Mouse (Mus musculus): ENCODE measurements around the gene Anp32a.

Gene Anp32a

GRCm38 (mm10) chr9:62341123-62341486, at the start of gene Anp32a:
Gene Anp32a (plus strand): TSS chr9:62341293.
- peak; percentile 95 for DNase-seq (ENCODE audit: low spot score)

- DNase-seq (ENCODE audit: low spot score), result peak; percentile 89
Measured at GRCm38 (mm10) chr9:62295006-62295698, 45.9 kb upstream of the Anp32a start.

- no peak for DNase-seq (ENCODE audit: low spot score)
Measured at GRCm38 (mm10) chr9:62296891-62297290, 44.2 kb upstream of the Anp32a start.

GRCm38 (mm10) chr9:62315556-62315955, 25.5 kb upstream of the Anp32a start:
- peak; percentile 17 for DNase-seq (ENCODE audit: low spot score)

- DNase-seq (ENCODE audit: low spot score), result no peak
Measured at GRCm38 (mm10) chr9:62318729-62319128, 22.4 kb upstream of the Anp32a start.

GRCm38 (mm10) chr9:62323816-62324215, 17.3 kb upstream of the Anp32a start:
- no peak for DNase-seq (ENCODE audit: low spot score)

- DNase-seq (ENCODE audit: low spot score), result no peak
Measured at GRCm38 (mm10) chr9:62325965-62326364, 15.1 kb upstream of the Anp32a start.

GRCm38 (mm10) chr9:62334298-62334825, 6.7 kb upstream of the Anp32a start:
- no peak for DNase-seq (ENCODE audit: low spot score)

- DNase-seq (ENCODE audit: low spot score), result no peak
Measured at GRCm38 (mm10) chr9:62335396-62335795, 5.7 kb upstream of the Anp32a start.

- DNase-seq (ENCODE audit: low spot score), result no peak
Measured at GRCm38 (mm10) chr9:62337924-62338635, 3.0 kb upstream of the Anp32a start.

- no peak for DNase-seq (ENCODE audit: low spot score)
Measured at GRCm38 (mm10) chr9:62338636-62339191, 2.4 kb upstream of the Anp32a start.

- no peak for DNase-seq (ENCODE audit: low spot score)
Measured at GRCm38 (mm10) chr9:62340301-62341122, 581 bp upstream of the Anp32a start.

GRCm38 (mm10) chr9:62341701-62342440, 778 bp downstream of the Anp32a start:
- DNase-seq (ENCODE audit: low spot score), result no peak

GRCm38 (mm10) chr9:62342441-62343191, 1.5 kb downstream of the Anp32a start:
- DNase-seq (ENCODE audit: low spot score), result peak; percentile 68

GRCm38 (mm10) chr9:62343192-62343903, 2.3 kb downstream of the Anp32a start:
- peak; percentile 76 for DNase-seq (ENCODE audit: low spot score)

- peak; percentile 47 for DNase-seq (ENCODE audit: low spot score)
Measured at GRCm38 (mm10) chr9:62343904-62344491, 2.9 kb downstream of the Anp32a start.

- peak; percentile 51 for DNase-seq (ENCODE audit: low spot score)
Measured at GRCm38 (mm10) chr9:62344545-62344944, 3.5 kb downstream of the Anp32a start.

GRCm38 (mm10) chr9:62345081-62345481, 4.0 kb downstream of the Anp32a start:
- DNase-seq (ENCODE audit: low spot score), result peak; percentile 77

- DNase-seq (ENCODE audit: low spot score), result peak; percentile 42
Measured at GRCm38 (mm10) chr9:62345633-62346387, 4.7 kb downstream of the Anp32a start.

All from adipocyte (in vitro differentiated cells).